Mouse (Mus musculus) WW6 (cell line): ENCODE results near the gene Rtl10.

Experiments
- DNase-seq: peaks from one replicate; pipeline ENCODE4 v3.0.0-alpha.2; 2013; ENCODE audit warnings: low read depth, low spot score

The Rtl10 gene

GRCm38 (mm10) chr16:18498558-18498990, at the start of gene Rtl10, which contains the start of gene Gnb1l:
Rtl10 (plus strand) TSS chr16:18498901.
Gnb1l (plus strand) TSS chr16:18498713.
- peak; percentile 93 for DNase-seq

- no peak for DNase-seq
Observed at GRCm38 (mm10) chr16:18449005-18449404, 49.7 kb upstream of the Rtl10 start.

- DNase-seq, result no peak
Observed at GRCm38 (mm10) chr16:18451486-18452181, 47.1 kb upstream of the Rtl10 start.

GRCm38 (mm10) chr16:18452361-18452862, 46.3 kb upstream of the Rtl10 start:
- DNase-seq, result no peak

- no peak for DNase-seq
Observed at GRCm38 (mm10) chr16:18453846-18454245, 44.9 kb upstream of the Rtl10 start.

GRCm38 (mm10) chr16:18455407-18455806, 43.3 kb upstream of the Rtl10 start:
- no peak for DNase-seq

- no peak for DNase-seq
Observed at GRCm38 (mm10) chr16:18458661-18459060, 40.0 kb upstream of the Rtl10 start.

- no peak for DNase-seq
Observed at GRCm38 (mm10) chr16:18459335-18459954, 39.3 kb upstream of the Rtl10 start.

- peak; percentile 78 for DNase-seq
Observed at GRCm38 (mm10) chr16:18459955-18460370, 38.7 kb upstream of the Rtl10 start.

GRCm38 (mm10) chr16:18460826-18461225, 37.9 kb upstream of the Rtl10 start:
- DNase-seq, result no peak

GRCm38 (mm10) chr16:18462031-18462430, 36.7 kb upstream of the Rtl10 start:
- no peak for DNase-seq

- no peak for DNase-seq
Observed at GRCm38 (mm10) chr16:18462598-18462997, 36.1 kb upstream of the Rtl10 start.

GRCm38 (mm10) chr16:18464271-18464670, 34.4 kb upstream of the Rtl10 start:
- DNase-seq, result no peak

- DNase-seq, result no peak
Observed at GRCm38 (mm10) chr16:18470829-18471228, 27.9 kb upstream of the Rtl10 start.

GRCm38 (mm10) chr16:18471381-18471955, 27.2 kb upstream of the Rtl10 start:
- DNase-seq, result no peak

- DNase-seq, result no peak
Observed at GRCm38 (mm10) chr16:18471976-18472375, 26.7 kb upstream of the Rtl10 start.

GRCm38 (mm10) chr16:18472416-18472815, 26.3 kb upstream of the Rtl10 start:
- no peak for DNase-seq

- no peak for DNase-seq
Observed at GRCm38 (mm10) chr16:18472976-18473375, 25.7 kb upstream of the Rtl10 start.

GRCm38 (mm10) chr16:18474021-18474420, 24.7 kb upstream of the Rtl10 start:
- no peak for DNase-seq

- no peak for DNase-seq
Observed at GRCm38 (mm10) chr16:18477996-18478395, 20.7 kb upstream of the Rtl10 start.

GRCm38 (mm10) chr16:18479667-18480066, 19.0 kb upstream of the Rtl10 start:
- DNase-seq, result no peak

GRCm38 (mm10) chr16:18480933-18481485, 17.7 kb upstream of the Rtl10 start:
- no peak for DNase-seq
